Mouse (Mus musculus): ENCODE data around the gene Hist1h1c. TPM values are rescaled to one million over a fixed set of nuclear protein-coding genes. Genes with fewer than 3 reads are reported as not detected.

The Hist1h1c gene
- polyA plus RNA-seq, 1 experiment from 2014 or later: 107 TPM

DNA sequence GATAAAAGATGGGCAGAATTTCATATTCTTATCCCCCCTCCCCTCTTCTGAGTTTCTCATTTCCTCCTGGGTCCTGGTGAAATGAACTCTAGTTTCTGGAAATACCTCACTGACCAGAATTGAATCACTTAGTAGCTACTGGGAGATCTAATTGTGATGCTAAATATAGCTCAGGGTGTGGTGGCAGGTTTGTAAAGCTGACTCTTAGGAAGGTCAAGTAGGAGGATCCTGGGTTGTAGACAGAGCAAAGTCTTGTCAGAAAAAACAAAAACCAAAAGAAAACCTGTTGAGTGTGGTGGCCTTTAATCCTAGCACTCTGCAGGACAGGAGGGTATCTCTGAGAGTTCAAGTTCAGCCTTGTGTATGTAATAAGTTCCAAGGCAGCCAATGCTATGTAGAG lies 3.4 kb downstream of the Hist1h1c start:
- no peak overlapping the region for H3K27ac ChIP-seq (ENCODE audit: low read depth, low read length)
- TF ChIP-seq CTCF (IDR thresholded peaks at IDR 0.05; ENCODE audit: low read depth): no peak
- no peaks in the 10 kb centered on the region for H3K4me1 ChIP-seq (replicated peaks; ENCODE audit: control insufficient read depth, insufficient read depth, low read length)
- H3K4me2 ChIP-seq (replicated peaks; ENCODE audit: low read depth): no peak overlapping the region
- no peaks in the 10 kb centered on the region for H3K36me3 ChIP-seq (ENCODE audit: control insufficient read depth, insufficient read depth)
- no peak overlapping the region for H3K9ac ChIP-seq (ENCODE audit: low read depth, low read length)
- H3K4me3 ChIP-seq (ENCODE audit: low read depth, low read length): no peak overlapping the region
- no peak for ATAC-seq
- no peaks in the 10 kb centered on the region for H3K27me3 ChIP-seq (replicated peaks; ENCODE audit: control insufficient read depth, insufficient read depth, low read length)
- H3K9me3 ChIP-seq (ENCODE audit: control insufficient read depth): no peaks in the 10 kb centered on the region

DNA sequence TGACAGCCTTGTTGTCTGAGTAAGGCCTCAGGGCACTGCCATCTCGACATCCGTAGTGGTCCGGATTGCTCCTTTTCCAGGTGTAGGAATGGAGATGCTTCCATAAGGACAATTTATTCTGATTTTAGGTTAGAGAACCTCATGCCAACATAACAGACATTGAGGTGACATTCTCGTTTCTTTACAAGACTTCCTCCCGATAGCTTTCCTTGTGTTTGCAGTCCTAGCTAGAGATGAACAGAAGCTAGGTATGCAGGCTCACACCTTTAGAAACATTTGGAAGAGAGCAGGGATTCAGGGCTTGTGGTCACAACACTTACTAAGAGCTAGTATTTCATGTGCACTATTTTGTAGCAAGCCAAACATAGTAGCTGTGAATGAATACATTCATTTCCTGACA lies 4.6 kb downstream of the Hist1h1c start:
- WGBS: 77% methylated on average over 5 of the region's 5 CpGs

DNA sequence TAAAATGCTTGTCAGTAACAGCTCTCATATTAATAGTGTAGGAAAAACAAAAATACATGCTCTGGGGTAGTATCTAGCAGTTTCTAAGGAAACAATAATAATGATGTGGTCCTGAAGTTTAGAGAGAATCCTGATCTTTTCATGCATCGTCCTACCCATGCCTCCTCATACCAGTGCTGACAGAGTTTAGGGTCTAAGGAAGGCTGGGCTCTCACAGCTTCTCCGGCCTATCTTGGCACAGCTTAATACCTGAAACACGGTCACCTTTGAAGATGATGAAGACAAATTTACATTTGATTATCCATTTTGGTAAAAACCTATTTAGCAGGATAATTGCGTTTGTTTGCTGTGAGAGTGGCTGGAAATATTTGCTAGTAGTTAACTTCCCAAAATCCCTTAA lies 5.4 kb downstream of the Hist1h1c start:
- Histone ChIP-seq H3K4me3 (ENCODE audit: low read depth, low read length) (peak overlapping the region; percentile 36; the same call in 1 of the 2 replicates), H3K9ac (ENCODE audit: low read depth, low read length) (no peak overlapping the region), H3K4me1 (replicated peaks; ENCODE audit: control insufficient read depth, insufficient read depth, low read length) (peaks cover 4% of the 10 kb centered on the region; the same call in 1 of the 2 replicates), H3K36me3 (ENCODE audit: control insufficient read depth, insufficient read depth) (no peaks in the 10 kb centered on the region), H3K4me2 (replicated peaks; ENCODE audit: low read depth) (peak overlapping the region; percentile 68; the same call in 1 of the 2 replicates), H3K27me3 (replicated peaks; ENCODE audit: control insufficient read depth, insufficient read depth, low read length) (no peaks in the 10 kb centered on the region), H3K9me3 (ENCODE audit: control insufficient read depth) (no peaks in the 10 kb centered on the region), H3K27ac (ENCODE audit: low read depth, low read length) (no peak overlapping the region)
- WGBS: 29% methylated on average over 4 of the region's 4 CpGs
- no peak for TF ChIP-seq CTCF (IDR thresholded peaks at IDR 0.05; ENCODE audit: low read depth)
- no peak for ATAC-seq

More for the DNA sequence above, 4.6 kb downstream of the Hist1h1c start:
- ATAC-seq: no peak
- no peak overlapping the region for H3K4me3 ChIP-seq (ENCODE audit: low read depth, low read length)
- peaks cover 4% of the 10 kb centered on the region; the same call in 1 of the 2 replicates for H3K4me1 ChIP-seq (replicated peaks; ENCODE audit: control insufficient read depth, insufficient read depth, low read length)
- no peak overlapping the region for H3K27ac ChIP-seq (ENCODE audit: low read depth, low read length)
- no peaks in the 10 kb centered on the region for H3K27me3 ChIP-seq (replicated peaks; ENCODE audit: control insufficient read depth, insufficient read depth, low read length)
- TF ChIP-seq CTCF (IDR thresholded peaks at IDR 0.05; ENCODE audit: low read depth): no peak
- H3K9ac ChIP-seq (ENCODE audit: low read depth, low read length): no peak overlapping the region
- H3K4me2 ChIP-seq (replicated peaks; ENCODE audit: low read depth): no peak overlapping the region
- H3K9me3 ChIP-seq (ENCODE audit: control insufficient read depth): no peaks in the 10 kb centered on the region
- H3K36me3 ChIP-seq (ENCODE audit: control insufficient read depth, insufficient read depth): no peaks in the 10 kb centered on the region

DNA sequence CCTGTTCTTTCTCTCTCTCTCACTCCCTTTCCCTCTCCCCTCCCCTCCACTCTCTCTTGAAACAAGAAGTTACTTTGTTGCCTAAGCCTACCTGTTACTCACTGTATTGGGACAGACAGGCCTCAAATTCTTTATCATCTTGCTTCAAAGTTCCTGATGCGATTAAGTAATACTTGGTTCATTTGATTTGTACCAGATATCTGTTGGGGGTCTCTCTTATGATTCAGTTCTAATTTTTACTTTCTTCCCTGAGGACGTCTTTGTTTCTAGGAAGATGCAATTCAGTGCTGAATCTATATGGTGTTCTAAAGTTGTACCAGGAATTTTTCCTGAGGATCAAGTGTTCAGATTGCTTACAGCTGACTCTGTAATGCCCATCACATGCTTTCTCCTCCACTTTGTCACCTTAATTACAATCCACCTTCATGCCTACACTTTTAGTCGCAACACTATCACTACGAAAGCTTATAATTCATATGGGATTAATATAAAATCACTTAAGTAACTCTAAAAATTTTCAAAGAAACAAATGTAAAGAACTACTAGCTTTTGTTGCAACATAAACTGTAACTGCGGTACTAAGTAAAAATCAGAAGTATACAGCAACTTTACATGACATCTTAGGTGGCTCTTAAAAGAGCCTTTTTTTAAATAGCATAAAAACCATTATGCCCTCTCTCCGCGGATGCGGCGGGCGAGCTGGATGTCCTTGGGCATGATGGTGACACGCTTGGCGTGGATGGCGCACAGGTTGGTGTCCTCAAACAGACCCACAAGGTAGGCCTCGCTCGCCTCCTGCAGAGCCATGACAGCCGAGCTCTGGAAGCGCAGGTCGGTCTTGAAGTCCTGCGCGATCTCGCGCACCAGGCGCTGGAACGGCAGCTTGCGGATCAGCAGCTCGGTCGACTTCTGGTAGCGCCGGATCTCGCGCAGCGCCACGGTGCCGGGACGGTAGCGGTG lies 6.1 kb downstream of the Hist1h1c start:
- H3K4me2 ChIP-seq (replicated peaks; ENCODE audit: low read depth): peak overlapping the region; percentile 68
- ATAC-seq: no peak
- no peak overlapping the region for H3K9ac ChIP-seq (ENCODE audit: low read depth, low read length)

DNA sequence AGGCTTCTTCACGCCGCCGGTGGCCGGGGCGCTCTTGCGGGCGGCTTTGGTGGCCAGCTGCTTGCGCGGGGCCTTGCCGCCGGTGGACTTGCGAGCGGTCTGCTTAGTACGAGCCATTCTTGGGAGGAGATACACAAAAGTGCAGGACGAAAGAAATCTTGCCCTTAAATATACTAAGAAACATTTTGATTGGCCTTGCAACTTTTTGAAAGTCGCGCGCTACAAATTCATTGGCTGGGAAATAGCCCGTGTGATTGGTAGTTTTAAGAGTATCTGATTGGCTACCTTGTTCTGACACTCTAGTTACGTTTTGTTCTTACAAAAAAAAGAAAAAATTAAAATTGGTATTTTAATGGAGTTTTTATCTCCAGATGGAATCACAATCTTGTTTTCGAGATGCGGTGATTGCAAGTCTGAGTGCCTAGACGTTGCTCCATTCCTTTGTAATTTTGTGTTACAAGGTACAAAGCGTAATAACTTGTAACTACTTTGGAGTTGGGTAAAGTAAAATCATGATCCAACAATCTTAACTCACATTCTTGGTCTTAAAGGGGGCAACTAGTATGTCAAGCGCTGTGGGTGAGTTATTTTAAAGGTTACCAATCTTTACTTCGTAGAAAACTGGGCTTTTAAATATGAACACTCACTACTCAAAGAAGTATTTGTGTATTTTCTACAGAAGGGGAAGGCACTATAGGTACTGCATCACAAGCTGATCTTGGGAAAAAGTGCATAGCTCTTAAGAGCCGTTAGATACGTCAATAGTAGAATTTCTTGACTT lies 7.0 kb downstream of the Hist1h1c start, which contains the start of gene Hist1h3c:
Gene Hist1h3c, minus strand, starts transcription at position 222 of the 781 bp plus-strand sequence.
- H3K4me2 ChIP-seq (replicated peaks; ENCODE audit: low read depth): peak within 1 kb of the TSS; percentile 68
- H3K27me3 ChIP-seq (replicated peaks; ENCODE audit: control insufficient read depth, insufficient read depth, low read length): no peaks in the 10 kb centered on the region
- peak; percentile 62 for ATAC-seq
- TF ChIP-seq CTCF (IDR thresholded peaks at IDR 0.05; ENCODE audit: low read depth): no peak
- no peaks in the 10 kb centered on the region for H3K36me3 ChIP-seq (ENCODE audit: control insufficient read depth, insufficient read depth)
- no peaks in the 10 kb centered on the region for H3K9me3 ChIP-seq (ENCODE audit: control insufficient read depth)
- H3K4me1 ChIP-seq (replicated peaks; ENCODE audit: control insufficient read depth, insufficient read depth, low read length): peaks cover 4% of the 10 kb centered on the region; the same call in 1 of the 2 replicates
- peak within 1 kb of the TSS; percentile 36 for H3K4me3 ChIP-seq (ENCODE audit: low read depth, low read length)
- whole genome bisulfite sequencing: under 1% methylated on average over 23 of the region's 28 CpGs
- H3K27ac ChIP-seq (ENCODE audit: low read depth, low read length): peak within 1 kb of the TSS; percentile 94
- peak within 1 kb of the TSS; percentile 52 for H3K9ac ChIP-seq (ENCODE audit: low read depth, low read length)

More for the DNA sequence above, 6.1 kb downstream of the Hist1h1c start:
- Histone ChIP-seq H3K4me3 (ENCODE audit: low read depth, low read length) (peak overlapping the region; percentile 36), H3K27ac (ENCODE audit: low read depth, low read length) (no peak overlapping the region), H3K27me3 (replicated peaks; ENCODE audit: control insufficient read depth, insufficient read depth, low read length) (no peaks in the 10 kb centered on the region), H3K9me3 (ENCODE audit: control insufficient read depth) (no peaks in the 10 kb centered on the region), H3K36me3 (ENCODE audit: control insufficient read depth, insufficient read depth) (no peaks in the 10 kb centered on the region), H3K4me1 (replicated peaks; ENCODE audit: control insufficient read depth, insufficient read depth, low read length) (peaks cover 4% of the 10 kb centered on the region; the same call in 1 of the 2 replicates)
- TF ChIP-seq CTCF (IDR thresholded peaks at IDR 0.05; ENCODE audit: low read depth): no peak
- 2% methylated on average over 14 of the region's 36 CpGs for WGBS

Data from intestine, postnatal 0 days (tissue).